Mouse (Mus musculus) ES-Bruce4 (cell line): ENCODE data around the gene Mrfap1. TPM values are rescaled to one million over a fixed set of nuclear protein-coding genes. Genes with fewer than 3 reads are reported as not detected.
"Not testable (repeated sequence)": the region's sequence is repeated elsewhere in the genome, so short reads cannot be mapped to it uniquely, and the experiment has no call there.

Experiments
- H3K27ac ChIP-seq: 2 replicates; pipeline ENCODE4 v1.5.1; 2012; ENCODE audit warnings: low read length, inconsistent platforms; ENCODE audit not compliant: insufficient read depth
- H3K27me3 ChIP-seq: 2 replicates; pipeline ENCODE4 v1.6.1; 2012; ENCODE audit warnings: mild to moderate bottlenecking, low read length, inconsistent platforms; ENCODE audit not compliant: control insufficient read depth, poor library complexity, insufficient read depth, severe bottlenecking
- H3K36me3 ChIP-seq: 2 replicates; pipeline ENCODE4 v1.6.1; 2012; ENCODE audit warnings: inconsistent platforms, mild to moderate bottlenecking, low read length, moderate library complexity; ENCODE audit not compliant: control insufficient read depth, poor library complexity, insufficient read depth, severe bottlenecking
- H3K4me1 ChIP-seq: one replicate; pipeline ENCODE4 v1.8.1; 2011; ENCODE audit warnings: low read length; ENCODE audit not compliant: control insufficient read depth, insufficient read depth
- H3K4me3 ChIP-seq: 2 replicates; pipeline ENCODE4 v1.5.1; 2011; ENCODE audit warnings: low read depth, mild to moderate bottlenecking, low read length
- H3K9ac ChIP-seq: 2 replicates; pipeline ENCODE4 v1.6.1; 2012; ENCODE audit warnings: low read depth, mild to moderate bottlenecking, inconsistent platforms; ENCODE audit not compliant: poor library complexity, severe bottlenecking
- H3K9me3 ChIP-seq: replicated peaks from 2 replicates; pipeline ENCODE4 v1.6.1; 2012; ENCODE audit warnings: mild to moderate bottlenecking, low read length, inconsistent platforms; ENCODE audit not compliant: control insufficient read depth, poor library complexity, insufficient read depth, severe bottlenecking
- CTCF ChIP-seq: IDR thresholded peaks from one replicate; pipeline ENCODE4 v1.8.1; 2011; ENCODE audit warnings: low read depth, low read length
- EP300 ChIP-seq: IDR thresholded peaks from 2 replicates; pipeline ENCODE4 v1.6.1; 2011; ENCODE audit warnings: low read depth, low read length; ENCODE audit not compliant: insufficient read depth
- POLR2A ChIP-seq: IDR thresholded peaks from one replicate; pipeline ENCODE4 v1.8.1; 2011; ENCODE audit warnings: low read length; ENCODE audit not compliant: insufficient read depth
- polyA plus RNA-seq: library from polyadenylated mRNA; stranded (reverse); fragments of >200 nt; gene quantifications from 2 replicates; pipeline ENCODE4 v1.2.4, GENCODE M21; 2011; ENCODE audit warnings: low read depth; ENCODE audit not compliant: missing spikeins, insufficient read depth, insufficient read length

Gene Mrfap1
- 312 and 320 TPM in 2 replicates for polyA plus RNA-seq

DNA sequence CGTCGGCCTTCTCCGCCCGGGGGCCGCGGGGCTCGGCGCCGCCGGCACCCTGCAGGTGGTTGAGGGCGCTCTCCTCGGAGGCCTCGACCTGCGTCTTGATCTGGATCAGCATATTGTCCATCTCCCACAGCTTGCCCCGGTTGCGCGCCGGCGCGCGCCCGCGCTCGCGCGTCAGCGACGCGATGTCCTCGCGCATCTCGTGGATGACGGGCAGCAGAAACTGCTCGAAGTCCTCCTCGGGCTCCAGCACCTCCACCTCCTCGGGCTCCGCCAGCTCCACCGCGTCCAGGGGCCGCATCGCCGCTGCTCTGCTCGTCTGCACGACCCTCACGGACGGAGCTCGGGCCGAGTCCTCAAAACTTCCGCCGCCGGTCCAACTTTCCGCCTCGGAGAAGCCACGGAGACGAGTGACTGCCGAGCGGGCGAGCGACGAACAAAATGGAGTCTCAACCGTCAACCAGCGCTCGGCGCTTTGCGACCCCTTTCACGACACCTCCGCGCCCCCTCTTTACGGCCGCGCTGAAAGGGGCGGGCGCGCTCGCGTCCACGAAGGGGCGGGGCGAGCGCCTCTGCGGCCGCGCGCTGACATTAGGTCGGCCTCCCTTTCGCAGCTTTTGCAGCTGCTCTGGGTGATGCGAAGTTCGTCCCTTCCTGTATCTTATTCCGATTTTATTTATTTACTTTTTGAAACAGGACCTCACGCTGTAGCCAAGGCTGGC is at the start of gene Mrfap1:
TSS of gene Mrfap1 (minus strand) at position 477 of the 719 bp plus-strand sequence.
- Histone ChIP-seq H3K4me3 (peak within 1 kb of the TSS; percentile 98), H3K36me3 (peaks cover 14% of the 10 kb centered on the region), H3K9ac (peak within 1 kb of the TSS; percentile 98), H3K27ac (peak within 1 kb of the TSS; percentile 81)
- H3K9me3 ChIP-seq, H3K27me3 ChIP-seq, H3K4me1 ChIP-seq: not testable (repeated sequence)

GRCm38 (mm10) chr5:36844490-36844889 is 47.9 kb upstream of the Mrfap1 start:
- no peaks in the 10 kb centered on the region for H3K36me3 ChIP-seq
- no peaks in the 10 kb centered on the region for H3K27me3 ChIP-seq
- H3K9ac ChIP-seq: no peak overlapping the region
- H3K9me3 ChIP-seq: no peaks in the 10 kb centered on the region
- no peaks in the 10 kb centered on the region for H3K4me1 ChIP-seq
- H3K4me3 ChIP-seq: no peak overlapping the region
- no peak overlapping the region for H3K27ac ChIP-seq
- TF ChIP-seq POLR2A (no peak), CTCF (no peak), EP300 (no peak)

DNA sequence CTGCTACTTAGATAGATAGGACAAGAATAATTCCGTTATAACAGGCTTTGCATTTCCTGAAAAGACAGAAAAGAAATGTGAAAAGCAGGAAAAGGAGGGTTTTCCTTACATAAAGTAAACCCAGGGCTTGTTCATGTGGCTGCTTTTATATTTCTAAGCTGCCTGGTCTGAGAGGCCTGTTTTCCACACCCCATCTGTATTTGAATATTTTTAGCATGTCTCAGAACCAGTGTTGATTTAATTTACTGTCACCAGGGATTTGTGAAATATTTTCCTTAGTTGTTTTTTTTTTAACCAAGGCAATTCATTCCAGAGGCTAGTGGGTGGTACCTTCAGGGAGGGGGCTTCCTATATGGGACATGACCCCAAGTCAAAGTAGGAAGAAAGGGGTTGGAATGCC is 45.1 kb upstream of the Mrfap1 start:
- H3K4me1 ChIP-seq: no peaks in the 10 kb centered on the region
- H3K27me3 ChIP-seq: no peaks in the 10 kb centered on the region
- H3K4me3 ChIP-seq: no peak overlapping the region
- no peak overlapping the region for H3K9ac ChIP-seq
- H3K27ac ChIP-seq: no peak overlapping the region
- no peak for TF ChIP-seq CTCF
- TF ChIP-seq EP300: no peak
- TF ChIP-seq POLR2A: no peak
- no peaks in the 10 kb centered on the region for H3K36me3 ChIP-seq
- no peaks in the 10 kb centered on the region for H3K9me3 ChIP-seq

GRCm38 (mm10) chr5:36840092-36840491 is 43.5 kb upstream of the Mrfap1 start:
- TF ChIP-seq EP300: no peak
- no peak for TF ChIP-seq POLR2A
- TF ChIP-seq CTCF: no peak
- H3K4me3 ChIP-seq: no peak overlapping the region
- H3K36me3 ChIP-seq: no peaks in the 10 kb centered on the region
- no peak overlapping the region for H3K9ac ChIP-seq
- no peak overlapping the region for H3K27ac ChIP-seq
- H3K4me1 ChIP-seq: no peaks in the 10 kb centered on the region
- H3K9me3 ChIP-seq: no peaks in the 10 kb centered on the region
- H3K27me3 ChIP-seq: no peaks in the 10 kb centered on the region

DNA sequence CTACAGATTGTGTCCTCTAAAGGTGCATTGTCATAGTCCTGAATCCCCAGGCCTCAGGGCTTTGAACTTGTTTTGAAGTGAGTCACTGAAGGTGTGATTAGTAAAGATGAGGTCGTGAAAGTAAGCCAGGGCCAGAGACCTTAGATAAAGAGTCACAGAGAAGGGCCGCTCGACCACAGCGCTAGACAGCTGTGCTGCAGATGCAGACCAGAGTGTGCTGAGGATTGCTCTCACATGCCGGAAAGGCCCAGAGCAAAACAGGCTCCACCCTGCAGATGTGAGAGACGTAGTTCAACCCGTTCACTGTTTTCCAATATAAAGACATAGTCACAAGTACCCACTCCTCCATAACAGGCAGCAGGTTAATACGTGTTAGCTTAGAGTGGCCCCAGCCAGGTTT is 43.0 kb upstream of the Mrfap1 start:
- H3K36me3 ChIP-seq: no peaks in the 10 kb centered on the region
- no peak overlapping the region for H3K4me3 ChIP-seq
- no peak for TF ChIP-seq EP300
- no peak for TF ChIP-seq POLR2A
- no peak for TF ChIP-seq CTCF
- H3K9ac ChIP-seq: no peak overlapping the region
- H3K27ac ChIP-seq: no peak overlapping the region
- no peaks in the 10 kb centered on the region for H3K9me3 ChIP-seq
- H3K4me1 ChIP-seq: no peaks in the 10 kb centered on the region
- no peaks in the 10 kb centered on the region for H3K27me3 ChIP-seq

GRCm38 (mm10) chr5:36839032-36839431 is 42.5 kb upstream of the Mrfap1 start:
- Histone ChIP-seq H3K27me3 (no peaks in the 10 kb centered on the region), H3K9ac (no peak overlapping the region), H3K4me1 (no peaks in the 10 kb centered on the region), H3K27ac (no peak overlapping the region), H3K9me3 (no peaks in the 10 kb centered on the region), H3K4me3 (no peak overlapping the region), H3K36me3 (no peaks in the 10 kb centered on the region)
- no peak for TF ChIP-seq POLR2A
- no peak for TF ChIP-seq EP300
- TF ChIP-seq CTCF: no peak
